In genomic region chr3:95494342-95494741, GRCm38 (mm10) we compare ENCODE assay signal across 7 mouse cellular contexts. TPM values are rescaled to one million over a fixed set of nuclear protein-coding genes. Genes with fewer than 3 reads are reported as not detected.
DNase-seq lines count a peak whose midpoint lies in the region; ATAC-seq lines count a peak whose summit lies in the region.

No protein-coding gene starts in this region.

- ATAC-seq in embryonic facial prominence, embryonic 11.5 days (replicated peaks; ENCODE audit: insufficient number of reproducible peaks, low FRiP score, low TSS enrichment, low read depth) = peak; percentile 68; the same call in 1 of the 2 replicates
- peak; percentile 79 to 83 for ATAC-seq in hematopoietic stem cell, adult 5-6 weeks (replicated peaks in 1 of 2; ENCODE audit: insufficient read depth in 1 of 2, low FRiP score in 2 of 2, low TSS enrichment in 1 of 2, low read depth in 1 of 2, poor library complexity in 2 of 2, severe bottlenecking in 2 of 2)
- peak; percentile 64; the same call in 1 of the 2 replicates for ATAC-seq in liver, embryonic 15.5 days (ENCODE audit: insufficient read depth)

- H3K4me1 ChIP-seq in embryonic facial prominence, embryonic 11.5 days (ENCODE audit: control insufficient read depth, insufficient read depth, low read length) = no peaks in the 10 kb centered on the region
- H3K4me1 ChIP-seq in liver, embryonic 15.5 days (replicated peaks) = 0 out of 2 replicates have a peak, but pooled peaks cover 3% of the 10 kb centered on the region

- no peak overlapping the region for H3K27ac ChIP-seq in embryonic facial prominence, embryonic 11.5 days (replicated peaks; ENCODE audit: low read depth, low read length)
- H3K27ac ChIP-seq in liver, embryonic 15.5 days (replicated peaks) = no peak overlapping the region

- H3K4me2 ChIP-seq in embryonic facial prominence, embryonic 11.5 days (ENCODE audit: low read depth, low read length) = no peak overlapping the region
- H3K4me2 ChIP-seq in liver, embryonic 15.5 days = no peak overlapping the region

- no peaks in the 10 kb centered on the region for H3K27me3 ChIP-seq in embryonic facial prominence, embryonic 11.5 days (ENCODE audit: control insufficient read depth, insufficient read depth, low read length)
- H3K27me3 ChIP-seq in liver, embryonic 15.5 days = no peaks in the 10 kb centered on the region

- H3K36me3 ChIP-seq in embryonic facial prominence, embryonic 11.5 days (replicated peaks; ENCODE audit: control insufficient read depth, insufficient read depth, low read depth, low read length) = peaks cover 2% of the 10 kb centered on the region; the same call in 1 of the 2 replicates
- H3K36me3 ChIP-seq in liver, embryonic 15.5 days (replicated peaks) = peaks cover 77% of the 10 kb centered on the region

- DNase-seq in urinary bladder, postnatal 14 days (ENCODE audit: low spot score) = peak; percentile 56
- DNase-seq in urinary bladder, adult 2 months (ENCODE audit: low spot score) = no peak
- DNase-seq in adrenal gland, postnatal 25 days = peak; percentile 70
- DNase-seq in embryonic facial prominence, embryonic 11.5 days (ENCODE audit: low spot score) = peak; percentile 74
- peak; percentile 60 for DNase-seq in right cerebral cortex, postnatal 14 days

- WGBS in embryonic facial prominence, embryonic 11.5 days = 39% methylated on average over 6 of the region's 6 CpGs
- 60% methylated on average over 6 of the region's 6 CpGs for WGBS in liver, embryonic 15.5 days (ENCODE audit: insufficient replicate concordance)

- H3K4me3 ChIP-seq in embryonic facial prominence, embryonic 11.5 days (ENCODE audit: low read depth, low read length) = no peak overlapping the region
- H3K4me3 ChIP-seq in liver, embryonic 15.5 days (replicated peaks) = no peak overlapping the region

- H3K9me3 ChIP-seq in embryonic facial prominence, embryonic 11.5 days (replicated peaks; ENCODE audit: control insufficient read depth, low read length) = no peaks in the 10 kb centered on the region
- no peaks in the 10 kb centered on the region for H3K9me3 ChIP-seq in liver, embryonic 15.5 days (replicated peaks)

- no peak overlapping the region for H3K9ac ChIP-seq in embryonic facial prominence, embryonic 11.5 days (replicated peaks; ENCODE audit: low read length)
- H3K9ac ChIP-seq in liver, embryonic 15.5 days = no peak overlapping the region

RNA-seq across cellular contexts. Expression of gene Ctsk, which starts 4.7 kb away (rescaled TPM):
- polyA plus RNA-seq in urinary bladder, adult 2 months (2012; rRNA removed) = 96.1 and 119 TPM in 2 replicates
- total RNA-seq in adrenal gland, postnatal 25 days (2021) = 2.9 and 4.5 TPM in 2 replicates
- 11.6 and 13.2 TPM in 2 replicates for polyA plus RNA-seq in embryonic facial prominence, embryonic 11.5 days (2014; fragmentation: Nextera tagmentation; extraction: Ambion mirVana)
- not detected in 2 replicates for total RNA-seq in hematopoietic stem cell, adult 5-6 weeks (2017)
- polyA plus RNA-seq in liver, embryonic 15.5 days (2015; fragmentation: Nextera tagmentation; extraction: Ambion mirVana) = 1.3 and 1.8 TPM in 2 replicates

RNA-seq across cellular contexts. Expression of gene Ctss, which starts 32.2 kb away (rescaled TPM):
- 42.9 and 54.4 TPM in 2 replicates for polyA plus RNA-seq in urinary bladder, adult 2 months (2012; rRNA removed)
- 14.1 and 20.2 TPM in 2 replicates for total RNA-seq in adrenal gland, postnatal 25 days (2021)
- 10.8 and 11.0 TPM in 2 replicates for polyA plus RNA-seq in embryonic facial prominence, embryonic 11.5 days (2014; fragmentation: Nextera tagmentation; extraction: Ambion mirVana)
- total RNA-seq in hematopoietic stem cell, adult 5-6 weeks (2017) = 73.4 and 145 TPM in 2 replicates
- 34.9 and 37.1 TPM in 2 replicates for polyA plus RNA-seq in liver, embryonic 15.5 days (2015; fragmentation: Nextera tagmentation; extraction: Ambion mirVana)
